In genomic region chr17:67383635-67384034, GRCm38 (mm10) we compare ENCODE assay signal across 25 mouse cellular contexts. TPM values are rescaled to one million over a fixed set of nuclear protein-coding genes. Genes with fewer than 3 reads are reported as not detected.
DNase-seq lines count a peak whose midpoint lies in the region; ATAC-seq and TF ChIP-seq lines count a peak whose summit lies in the region.
"Had no signal": no experiment of that assay in that cellular context is flagged by ENCODE, and none has a peak within 500 bp of the region (broad histone marks: within the 10 kb centered on the region; RNA-seq: fewer than 3 reads in every experiment).

No protein-coding gene starts in this region.

- H3K9me3 ChIP-seq in forebrain, embryonic 14.5 days (replicated peaks; ENCODE audit: control insufficient read depth, low read length) = no peaks in the 10 kb centered on the region
- no peaks in the 10 kb centered on the region for H3K9me3 ChIP-seq in forebrain, embryonic 11.5 days (ENCODE audit: control insufficient read depth, low read length)
- no peaks in the 10 kb centered on the region for H3K9me3 ChIP-seq in forebrain, postnatal 0 days (ENCODE audit: low read length)
- H3K9me3 ChIP-seq in forebrain, embryonic 12.5 days = no peaks in the 10 kb centered on the region
- H3K9me3 ChIP-seq in heart, embryonic 11.5 days (replicated peaks; ENCODE audit: control insufficient read depth, low read length) = no peaks in the 10 kb centered on the region
- H3K9me3 ChIP-seq: embryonic facial prominence, embryonic 10.5 days; embryonic facial prominence, embryonic 12.5 days; forebrain, embryonic 13.5 days had no signal

- no peaks in the 10 kb centered on the region for H3K36me3 ChIP-seq in forebrain, embryonic 14.5 days (ENCODE audit: control insufficient read depth, insufficient read depth, low read length)
- no peaks in the 10 kb centered on the region for H3K36me3 ChIP-seq in forebrain, embryonic 11.5 days (ENCODE audit: control insufficient read depth, insufficient read depth, low read length)
- no peaks in the 10 kb centered on the region for H3K36me3 ChIP-seq in forebrain, postnatal 0 days (ENCODE audit: insufficient read depth)
- H3K36me3 ChIP-seq in forebrain, embryonic 12.5 days (replicated peaks) = no peaks in the 10 kb centered on the region
- no peaks in the 10 kb centered on the region for H3K36me3 ChIP-seq in heart, embryonic 11.5 days (ENCODE audit: control insufficient read depth, insufficient read depth, low read length)
- H3K36me3 ChIP-seq: embryonic facial prominence, embryonic 10.5 days; embryonic facial prominence, embryonic 12.5 days; G1E had no signal

- H3K27ac ChIP-seq in forebrain, embryonic 14.5 days (ENCODE audit: low read depth, low read length) = no peak overlapping the region
- H3K27ac ChIP-seq in forebrain, embryonic 11.5 days (ENCODE audit: low read depth, low read length) = no peak overlapping the region
- no peak overlapping the region for H3K27ac ChIP-seq in forebrain, postnatal 0 days (ENCODE audit: low read depth, low read length)
- no peak overlapping the region for H3K27ac ChIP-seq in forebrain, embryonic 12.5 days
- H3K27ac ChIP-seq in heart, embryonic 11.5 days (ENCODE audit: low read depth, low read length) = no peak overlapping the region
- H3K27ac ChIP-seq: embryonic facial prominence, embryonic 10.5 days; embryonic facial prominence, embryonic 12.5 days; forebrain, embryonic 13.5 days had no signal

- no peak for ATAC-seq in forebrain, embryonic 14.5 days
- ATAC-seq in forebrain, embryonic 11.5 days (replicated peaks; ENCODE audit: low FRiP score) = no peak
- peak; percentile 43; the same call in 1 of the 2 replicates for ATAC-seq in forebrain, postnatal 0 days
- no peak for ATAC-seq in forebrain, embryonic 12.5 days (ENCODE audit: low FRiP score)
- peak; percentile 43 for ATAC-seq in megakaryocyte, adult 5-6 weeks (ENCODE audit: poor library complexity, severe bottlenecking)
- ATAC-seq in heart, embryonic 11.5 days (replicated peaks; ENCODE audit: insufficient number of reproducible peaks, low FRiP score, low TSS enrichment) = no peak
- ATAC-seq: activated CD4-positive, CD25-positive, alpha-beta regulatory T cell, adult 4 months; CD4-positive, CD25-positive, alpha-beta regulatory T cell, adult 4 months; forebrain, embryonic 13.5 days; Patski had no signal

- H3K4me3 ChIP-seq in forebrain, embryonic 14.5 days (ENCODE audit: low read depth, low read length) = no peak overlapping the region
- H3K4me3 ChIP-seq in forebrain, embryonic 11.5 days (ENCODE audit: low read depth, low read length) = no peak overlapping the region
- H3K4me3 ChIP-seq in forebrain, postnatal 0 days (ENCODE audit: low read depth, low read length) = no peak overlapping the region
- H3K4me3 ChIP-seq in forebrain, embryonic 12.5 days (replicated peaks) = no peak overlapping the region
- H3K4me3 ChIP-seq in heart, embryonic 11.5 days (ENCODE audit: low read depth, low read length) = no peak overlapping the region
- H3K4me3 ChIP-seq: embryonic facial prominence, embryonic 10.5 days; embryonic facial prominence, embryonic 12.5 days; forebrain, embryonic 13.5 days had no signal

- no peak overlapping the region for H3K9ac ChIP-seq in forebrain, embryonic 14.5 days (ENCODE audit: low read length)
- H3K9ac ChIP-seq in forebrain, embryonic 11.5 days (ENCODE audit: low read length) = no peak overlapping the region
- H3K9ac ChIP-seq in forebrain, postnatal 0 days = no peak overlapping the region
- H3K9ac ChIP-seq in forebrain, embryonic 12.5 days = no peak overlapping the region
- H3K9ac ChIP-seq in heart, embryonic 11.5 days (ENCODE audit: low read depth, low read length) = no peak overlapping the region
- H3K9ac ChIP-seq: embryonic facial prominence, embryonic 12.5 days; forebrain, embryonic 13.5 days had no signal

- H3K27me3 ChIP-seq in forebrain, embryonic 14.5 days (replicated peaks; ENCODE audit: control insufficient read depth, insufficient read depth, low read length) = no peaks in the 10 kb centered on the region
- H3K27me3 ChIP-seq in forebrain, embryonic 11.5 days (ENCODE audit: control insufficient read depth, insufficient read depth, low read length) = no peaks in the 10 kb centered on the region
- no peaks in the 10 kb centered on the region for H3K27me3 ChIP-seq in forebrain, postnatal 0 days (ENCODE audit: insufficient read depth, low read length)
- no peaks in the 10 kb centered on the region for H3K27me3 ChIP-seq in forebrain, embryonic 12.5 days
- H3K27me3 ChIP-seq in heart, embryonic 11.5 days (ENCODE audit: control insufficient read depth, insufficient read depth, low read length) = no peaks in the 10 kb centered on the region
- H3K27me3 ChIP-seq: CH12.LX; forebrain, embryonic 13.5 days had no signal

- WGBS in forebrain, embryonic 14.5 days = 90% methylated on average over 1 of the region's 1 CpGs
- WGBS in forebrain, embryonic 11.5 days = 89% methylated on average over 1 of the region's 1 CpGs
- WGBS in forebrain, postnatal 0 days = 95% methylated on average over 1 of the region's 1 CpGs
- WGBS in forebrain, embryonic 12.5 days = 98% methylated on average over 1 of the region's 1 CpGs
- WGBS in heart, embryonic 11.5 days (ENCODE audit: insufficient replicate concordance) = 87% methylated on average over 1 of the region's 1 CpGs

- DNase-seq in forebrain, embryonic 14.5 days (ENCODE audit: low spot score) = peak; percentile 7
- DNase-seq in forebrain, embryonic 11.5 days (ENCODE audit: low spot score) = no peak
- DNase-seq in forebrain, postnatal 0 days = no peak
- DNase-seq in heart, adult 18-20 months = no peak
- DNase-seq: adrenal gland, adult 8-10 months; adrenal gland, postnatal 14 days; adrenal gland, postnatal 36 days; B cell, adult 2 months; cerebellum, adult 11 months; cerebellum, adult 18-20 months; cerebellum, adult 8-10 months; cerebellum, adult 9-11 months; cerebellum, postnatal 14 days; cerebellum, postnatal 36 days had no signal

- H3K4me2 ChIP-seq in forebrain, embryonic 14.5 days (ENCODE audit: low read length) = no peak overlapping the region
- no peak overlapping the region for H3K4me2 ChIP-seq in forebrain, embryonic 11.5 days (ENCODE audit: low read depth, low read length, severe bottlenecking)
- H3K4me2 ChIP-seq in forebrain, postnatal 0 days (ENCODE audit: low read depth) = no peak overlapping the region
- H3K4me2 ChIP-seq in forebrain, embryonic 12.5 days = no peak overlapping the region
- H3K4me2 ChIP-seq in heart, embryonic 11.5 days = no peak overlapping the region
- H3K4me2 ChIP-seq: embryonic facial prominence, embryonic 12.5 days; forebrain, embryonic 13.5 days had no signal

- no peaks in the 10 kb centered on the region for H3K4me1 ChIP-seq in forebrain, embryonic 14.5 days (ENCODE audit: control insufficient read depth, insufficient read depth, low read length)
- H3K4me1 ChIP-seq in forebrain, embryonic 11.5 days (replicated peaks; ENCODE audit: control insufficient read depth, insufficient read depth, low read length) = no peaks in the 10 kb centered on the region
- H3K4me1 ChIP-seq in forebrain, postnatal 0 days (ENCODE audit: insufficient read depth) = no peaks in the 10 kb centered on the region
- peaks cover 8% of the 10 kb centered on the region for H3K4me1 ChIP-seq in forebrain, embryonic 12.5 days
- 0 out of 2 replicates have a peak, but pooled peaks cover 3% of the 10 kb centered on the region for H3K4me1 ChIP-seq in heart, embryonic 11.5 days (ENCODE audit: control insufficient read depth, insufficient read depth, low read length)
- H3K4me1 ChIP-seq: embryonic facial prominence, embryonic 12.5 days had no signal

- no peak for TF ChIP-seq CTCF in forebrain, postnatal 0 days (IDR thresholded peaks at IDR 0.05; ENCODE audit: low read depth)

RNA-seq across cellular contexts. Expression of gene Ptprm, which starts 29.4 kb away (rescaled TPM):
- 8.0 and 9.8 TPM in 2 replicates for polyA plus RNA-seq in forebrain, embryonic 14.5 days (2014; fragmentation: Nextera tagmentation; extraction: Ambion mirVana)
- 11.7 and 13.4 TPM in 2 replicates for polyA plus RNA-seq in forebrain, embryonic 11.5 days (2014; fragmentation: Nextera tagmentation; extraction: Ambion mirVana)
- total RNA-seq in forebrain, postnatal 0 days (2014; rRNA removed) = 26.6 and 33.2 TPM in 2 replicates
- 7.9 and 12.9 TPM in 2 replicates for polyA plus RNA-seq in forebrain, postnatal 0 days (2015; fragmentation: Nextera tagmentation; extraction: Ambion mirVana)
- 7.4 and 8.8 TPM in 2 replicates for polyA plus RNA-seq in forebrain, embryonic 12.5 days (2016; fragmentation: Nextera tagmentation; extraction: Ambion mirVana)
- total RNA-seq in megakaryocyte, adult 5-6 weeks (2015) = 0.14 TPM in 1 of 2 replicates, not detected in the other
- 0.04 and 0.22 TPM in 2 replicates for total RNA-seq in megakaryocyte, adult 5-6 weeks (2017)
- polyA plus RNA-seq in heart, embryonic 11.5 days (2014; fragmentation: Nextera tagmentation; extraction: Ambion mirVana) = 15.9 and 16.0 TPM in 2 replicates
- total RNA-seq in heart, adult 18-20 months (2021) = 10 to 100 TPM; 80.1 to 86.3 TPM
- total RNA-seq: CH12.LX had no signal
- polyA plus RNA-seq: activated CD4-positive, CD25-positive, alpha-beta regulatory T cell, adult 4 months; CD4-positive, CD25-positive, alpha-beta regulatory T cell, adult 4 months; G1E had no signal

Comparison
In these comparisons a context has a peak if more than half of its experiments do, and no peak if none do; other contexts are left out.
1. ATAC-seq: peak in forebrain, postnatal 0 days (single experiment) and megakaryocyte, adult 5-6 weeks (single experiment); none in forebrain, embryonic 14.5 days (single experiment), forebrain, embryonic 11.5 days (single experiment), forebrain, embryonic 12.5 days (single experiment) and heart, embryonic 11.5 days (single experiment).